Mouse (Mus musculus): Measurements from ENCODE around the gene Dbt. TPM values are rescaled to one million over a fixed set of nuclear protein-coding genes. Genes with fewer than 3 reads are reported as not detected.

The Dbt gene
- polyA plus RNA-seq, 1 experiment: 37.6 TPM

DNA sequence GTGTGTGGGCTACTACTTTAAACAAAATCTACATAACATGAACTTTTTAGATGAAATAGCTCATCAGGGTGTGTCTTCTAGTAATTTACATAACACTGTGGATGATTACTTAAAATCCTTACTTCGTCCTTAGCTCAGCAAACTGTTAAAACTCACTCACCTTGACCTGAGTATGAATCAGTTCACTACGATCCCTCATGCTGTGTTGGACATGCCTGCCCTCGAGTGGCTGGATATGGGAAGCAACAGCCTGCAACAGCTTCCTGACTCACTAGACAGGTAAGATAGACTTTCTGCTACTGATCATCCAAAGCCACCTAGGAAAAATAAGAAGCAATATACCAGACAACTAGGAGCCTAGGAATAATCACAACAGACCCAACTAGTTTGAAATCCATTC lies 64.4 kb downstream of the Dbt start:
- no peaks in the 10 kb centered on the region for H3K9me3 ChIP-seq (replicated peaks; ENCODE audit: control insufficient read depth, insufficient read depth, low read length, poor library complexity, severe bottlenecking)
- H3K27me3 ChIP-seq (ENCODE audit: control insufficient read depth, insufficient read depth, low read length, poor library complexity, severe bottlenecking): no peaks in the 10 kb centered on the region
- H3K4me1 ChIP-seq (ENCODE audit: control insufficient read depth, insufficient read depth, low read length): no peaks in the 10 kb centered on the region
- peaks cover 8% of the 10 kb centered on the region for H3K36me3 ChIP-seq (ENCODE audit: control insufficient read depth, insufficient read depth, low read length, poor library complexity, severe bottlenecking)
- no peak overlapping the region for H3K27ac ChIP-seq (ENCODE audit: insufficient read depth, low read length)
- no peak overlapping the region for H3K4me3 ChIP-seq (ENCODE audit: low read depth, low read length)
- TF ChIP-seq POLR2A (IDR thresholded peaks at IDR 0.05; ENCODE audit: insufficient read depth, low read length) (no peak), EP300 (IDR thresholded peaks at IDR 0.05; ENCODE audit: insufficient read depth, low read depth, low read length) (no peak), CTCF (IDR thresholded peaks at IDR 0.05; ENCODE audit: low read depth, low read length) (peak; percentile 67)
- H3K9ac ChIP-seq (ENCODE audit: low read depth, poor library complexity, severe bottlenecking): no peak overlapping the region

DNA sequence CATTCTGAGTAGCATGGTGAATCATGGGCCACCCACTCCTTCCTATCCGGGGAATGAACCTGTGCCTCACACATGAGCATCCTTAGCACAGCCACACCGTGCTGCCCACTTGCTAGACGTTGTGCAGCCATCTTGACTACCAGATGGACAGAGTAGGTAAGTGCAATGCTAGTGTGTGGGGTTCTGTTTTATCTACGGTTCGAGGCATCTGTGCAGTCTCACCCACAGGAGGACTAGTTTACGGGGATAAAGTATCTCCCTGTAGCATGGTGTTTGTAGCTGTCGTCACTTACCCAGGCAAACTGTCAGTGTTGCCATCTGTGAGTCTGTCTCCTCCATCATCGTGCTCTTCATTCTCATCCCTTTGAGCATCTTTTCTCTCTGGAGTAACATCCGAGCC lies 69.3 kb downstream of the Dbt start:
- Histone ChIP-seq H3K4me1 (ENCODE audit: control insufficient read depth, insufficient read depth, low read length) (no peaks in the 10 kb centered on the region), H3K27me3 (ENCODE audit: control insufficient read depth, insufficient read depth, low read length, poor library complexity, severe bottlenecking) (no peaks in the 10 kb centered on the region), H3K27ac (ENCODE audit: insufficient read depth, low read length) (no peak overlapping the region), H3K9ac (ENCODE audit: low read depth, poor library complexity, severe bottlenecking) (no peak overlapping the region), H3K36me3 (ENCODE audit: control insufficient read depth, insufficient read depth, low read length, poor library complexity, severe bottlenecking) (peaks cover 35% of the 10 kb centered on the region), H3K9me3 (replicated peaks; ENCODE audit: control insufficient read depth, insufficient read depth, low read length, poor library complexity, severe bottlenecking) (no peaks in the 10 kb centered on the region), H3K4me3 (ENCODE audit: low read depth, low read length) (no peak overlapping the region)
- TF ChIP-seq CTCF (IDR thresholded peaks at IDR 0.05; ENCODE audit: low read depth, low read length) (no peak), POLR2A (IDR thresholded peaks at IDR 0.05; ENCODE audit: insufficient read depth, low read length) (no peak), EP300 (IDR thresholded peaks at IDR 0.05; ENCODE audit: insufficient read depth, low read depth, low read length) (no peak)

- Histone ChIP-seq H3K4me1 (ENCODE audit: control insufficient read depth, insufficient read depth, low read length) (no peaks in the 10 kb centered on the region), H3K9me3 (replicated peaks; ENCODE audit: control insufficient read depth, insufficient read depth, low read length, poor library complexity, severe bottlenecking) (no peaks in the 10 kb centered on the region), H3K27me3 (ENCODE audit: control insufficient read depth, insufficient read depth, low read length, poor library complexity, severe bottlenecking) (no peaks in the 10 kb centered on the region), H3K4me3 (ENCODE audit: low read depth, low read length) (peak overlapping the region; percentile 84), H3K9ac (ENCODE audit: low read depth, poor library complexity, severe bottlenecking) (peak overlapping the region; percentile 83), H3K36me3 (ENCODE audit: control insufficient read depth, insufficient read depth, low read length, poor library complexity, severe bottlenecking) (peaks cover 14% of the 10 kb centered on the region), H3K27ac (ENCODE audit: insufficient read depth, low read length) (no peak overlapping the region)
- TF ChIP-seq EP300 (IDR thresholded peaks at IDR 0.05; ENCODE audit: insufficient read depth, low read depth, low read length) (no peak), CTCF (IDR thresholded peaks at IDR 0.05; ENCODE audit: low read depth, low read length) (no peak), POLR2A (IDR thresholded peaks at IDR 0.05; ENCODE audit: insufficient read depth, low read length) (no peak)
Measured at GRCm38 (mm10) chr3:116594076-116594727, 81.3 kb downstream of the Dbt start.

GRCm38 (mm10) chr3:116594728-116595602 lies 82.1 kb downstream of the Dbt start, which contains the start of gene Sass6:
Gene Sass6 (plus strand): TSS chr3:116594982.
- no peaks in the 10 kb centered on the region for H3K9me3 ChIP-seq (replicated peaks; ENCODE audit: control insufficient read depth, insufficient read depth, low read length, poor library complexity, severe bottlenecking)

GRCm38 (mm10) chr3:116595603-116595991 lies 82.7 kb downstream of the Dbt start:
- Histone ChIP-seq H3K9ac (ENCODE audit: low read depth, poor library complexity, severe bottlenecking) (peak overlapping the region; percentile 83), H3K27ac (ENCODE audit: insufficient read depth, low read length) (no peak overlapping the region), H3K36me3 (ENCODE audit: control insufficient read depth, insufficient read depth, low read length, poor library complexity, severe bottlenecking) (peaks cover 8% of the 10 kb centered on the region), H3K27me3 (ENCODE audit: control insufficient read depth, insufficient read depth, low read length, poor library complexity, severe bottlenecking) (no peaks in the 10 kb centered on the region), H3K9me3 (replicated peaks; ENCODE audit: control insufficient read depth, insufficient read depth, low read length, poor library complexity, severe bottlenecking) (no peaks in the 10 kb centered on the region), H3K4me3 (ENCODE audit: low read depth, low read length) (peak overlapping the region; percentile 84), H3K4me1 (ENCODE audit: control insufficient read depth, insufficient read depth, low read length) (no peaks in the 10 kb centered on the region)
- TF ChIP-seq EP300 (IDR thresholded peaks at IDR 0.05; ENCODE audit: insufficient read depth, low read depth, low read length) (no peak), CTCF (IDR thresholded peaks at IDR 0.05; ENCODE audit: low read depth, low read length) (no peak), POLR2A (IDR thresholded peaks at IDR 0.05; ENCODE audit: insufficient read depth, low read length) (no peak)

More at GRCm38 (mm10) chr3:116594728-116595602, 82.1 kb downstream of the Dbt start, which contains the start of gene Sass6:
- no peaks in the 10 kb centered on the region for H3K4me1 ChIP-seq (ENCODE audit: control insufficient read depth, insufficient read depth, low read length)
- TF ChIP-seq CTCF (IDR thresholded peaks at IDR 0.05; ENCODE audit: low read depth, low read length) (no peak), EP300 (IDR thresholded peaks at IDR 0.05; ENCODE audit: insufficient read depth, low read depth, low read length) (no peak), POLR2A (IDR thresholded peaks at IDR 0.05; ENCODE audit: insufficient read depth, low read length) (no peak)
- 0 out of 2 replicates have a peak within 1 kb of the TSS, but pooled peaks have one; percentile 12 for H3K27ac ChIP-seq (ENCODE audit: insufficient read depth, low read length)
- H3K4me3 ChIP-seq (ENCODE audit: low read depth, low read length): peak within 1 kb of the TSS; percentile 84
- H3K9ac ChIP-seq (ENCODE audit: low read depth, poor library complexity, severe bottlenecking): peak within 1 kb of the TSS; percentile 83
- no peaks in the 10 kb centered on the region for H3K27me3 ChIP-seq (ENCODE audit: control insufficient read depth, insufficient read depth, low read length, poor library complexity, severe bottlenecking)
- H3K36me3 ChIP-seq (ENCODE audit: control insufficient read depth, insufficient read depth, low read length, poor library complexity, severe bottlenecking): peaks cover 11% of the 10 kb centered on the region

Other genes with a start within 250 kb of the Dbt start
- 3.1 and 3.6 TPM in 2 replicates for gene Cdc14a, start 89.0 kb upstream of the Dbt start, polyA plus RNA-seq (2011; ENCODE audit: insufficient read depth, insufficient read length, low read depth, missing spikeins)
- 47.6 and 50.9 TPM in 2 replicates for gene Rtca, start 4.9 kb upstream of the Dbt start, polyA plus RNA-seq (2011; ENCODE audit: insufficient read depth, insufficient read length, low read depth, missing spikeins)
- 0.19 TPM in 1 of 2 replicates, not detected in the other for gene Lrrc39, start 49.9 kb downstream of the Dbt start, polyA plus RNA-seq (2011; ENCODE audit: insufficient read depth, insufficient read length, low read depth, missing spikeins)
- 19.8 and 23.4 TPM in 2 replicates for gene Sass6, start 81.9 kb downstream of the Dbt start, polyA plus RNA-seq (2011; ENCODE audit: insufficient read depth, insufficient read length, low read depth, missing spikeins)
- gene Trmt13, start 101.5 kb downstream of the Dbt start, polyA plus RNA-seq (2011; ENCODE audit: insufficient read depth, insufficient read length, low read depth, missing spikeins): 32.3 and 32.8 TPM in 2 replicates
- gene Mfsd14a, start 149.6 kb downstream of the Dbt start, polyA plus RNA-seq (2011; ENCODE audit: insufficient read depth, insufficient read length, low read depth, missing spikeins): 70.4 and 78.1 TPM in 2 replicates
- gene Gm43191, start 168.2 kb downstream of the Dbt start, polyA plus RNA-seq (2011; ENCODE audit: insufficient read depth, insufficient read length, low read depth, missing spikeins): not detected in 2 replicates
- 28.3 and 31.3 TPM in 2 replicates for gene Slc35a3, start 199.8 kb downstream of the Dbt start, polyA plus RNA-seq (2011; ENCODE audit: insufficient read depth, insufficient read length, low read depth, missing spikeins)

All from ES-Bruce4 (cell line).